Comparison of ENCODE assay signal across 14 mouse cellular contexts in genomic region chr1:133790011-133790410, GRCm38 (mm10).
"Had no signal": no experiment of that assay in that cellular context is flagged by ENCODE, and none has a peak within 500 bp of the region (broad histone marks: within the 10 kb centered on the region; RNA-seq: fewer than 3 reads in every experiment).

No protein-coding gene starts in this region.

- ATAC-seq: midbrain, embryonic 16.5 days had no signal

- DNase-seq: lung, adult 18-20 months; lung, embryonic 14.5 days; lung, postnatal 10 days; lung, postnatal 4 days; midbrain, embryonic 14.5 days; retina, postnatal 1 day; right cerebral cortex, adult 18-20 months; right cerebral cortex, postnatal 25 days; right cerebral cortex, postnatal 4 days; spleen, adult 18-20 months; thymus, adult 18-20 months; thymus, postnatal 14 days; thymus, postnatal 36 days had no signal
